Mouse (Mus musculus) stomach, postnatal 0 days (tissue): ENCODE measurements around the gene Ccdc184.

Experiments used
- CTCF ChIP-seq: IDR thresholded peaks from 2 replicates; pipeline ENCODE4 v1.5.1; 2016; ENCODE audit warnings: antibody characterized with exemption, low read depth, mild to moderate bottlenecking, moderate library complexity
- EP300 ChIP-seq: optimal IDR thresholded peaks from 2 replicates; pipeline ENCODE3; 2016; ENCODE audit warnings: antibody characterized with exemption

DNA sequence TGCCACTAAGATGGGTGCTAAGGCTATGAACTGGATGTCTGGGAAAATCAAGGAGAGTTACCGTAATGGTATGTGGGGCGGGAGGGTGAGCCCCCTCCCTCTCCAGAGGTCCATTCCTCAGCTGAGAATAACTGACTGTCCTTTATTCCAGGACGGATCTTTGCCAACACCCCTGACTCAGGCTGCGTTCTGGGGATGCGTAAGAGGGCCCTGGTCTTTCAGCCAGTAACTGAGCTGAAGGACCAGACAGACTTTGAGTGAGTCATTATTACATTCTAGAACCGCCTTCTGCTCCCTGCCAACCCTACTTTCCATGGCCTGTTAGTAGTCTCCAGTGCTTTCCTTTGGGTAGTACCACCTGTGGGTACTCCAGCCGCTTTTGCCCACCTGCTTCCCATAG is 35.5 kb upstream of the Ccdc184 start:
- TF ChIP-seq CTCF: no peak
- no peak for TF ChIP-seq EP300
